Mouse (Mus musculus) heart, embryonic 10.5 days (tissue): ENCODE results near the gene Gm20890. TPM values are rescaled to one million over a fixed set of nuclear protein-coding genes. Genes with fewer than 3 reads are reported as not detected.
"Not testable (repeated sequence)": the region's sequence is repeated elsewhere in the genome, so short reads cannot be mapped to it uniquely, and the experiment has no call there.

Experiments
- DNase-seq: peaks from one replicate; pipeline ENCODE4 v3.0.0-alpha.2; 2017; ENCODE audit warnings: low spot score
- H3K27ac ChIP-seq: fragments of 300-500 bp; sonication (generic); 2 replicates; pipeline ENCODE4 v1.5.1; 2016; ENCODE audit warnings: mild to moderate bottlenecking
- H3K27me3 ChIP-seq: fragments of 300-500 bp; sonication (generic); 2 replicates; pipeline ENCODE4 v1.6.1; 2016; ENCODE audit warnings: mild to moderate bottlenecking; ENCODE audit not compliant: poor library complexity, insufficient read depth, severe bottlenecking
- H3K36me3 ChIP-seq: fragments of 300-500 bp; sonication (generic); 2 replicates; pipeline ENCODE4 v1.6.1; 2016; ENCODE audit warnings: mild to moderate bottlenecking, moderate library complexity
- H3K4me1 ChIP-seq: fragments of 300-500 bp; sonication (generic); 2 replicates; pipeline ENCODE4 v1.6.1; 2016; ENCODE audit warnings: mild to moderate bottlenecking
- H3K4me3 ChIP-seq: fragments of 300-500 bp; sonication (generic); 2 replicates; pipeline ENCODE4 v1.5.1; 2016; ENCODE audit warnings: mild to moderate bottlenecking, moderate library complexity
- H3K9me3 ChIP-seq: fragments of 300-500 bp; sonication (generic); 2 replicates; pipeline ENCODE4 v1.6.1; 2016; ENCODE audit warnings: mild to moderate bottlenecking, moderate library complexity
- WGBS: fragments of 180-500 bp; shearing (Covaris S2); methylation state at CpG from one replicate; pipeline ENCODE4 v1.1.7; 2016; 5-methylcytosine and 5-hydroxymethylcytosine counted together
- polyA plus RNA-seq: library from polyadenylated mRNA; unstranded; fragments of >200 nt; fragmentation: Nextera tagmentation; extraction: Ambion mirVana; gene quantifications from 2 replicates; pipeline ENCODE4 v1.2.1, GENCODE M21; 2016

The Gm20890 gene
- polyA plus RNA-seq = not detected in 2 replicates

DNA sequence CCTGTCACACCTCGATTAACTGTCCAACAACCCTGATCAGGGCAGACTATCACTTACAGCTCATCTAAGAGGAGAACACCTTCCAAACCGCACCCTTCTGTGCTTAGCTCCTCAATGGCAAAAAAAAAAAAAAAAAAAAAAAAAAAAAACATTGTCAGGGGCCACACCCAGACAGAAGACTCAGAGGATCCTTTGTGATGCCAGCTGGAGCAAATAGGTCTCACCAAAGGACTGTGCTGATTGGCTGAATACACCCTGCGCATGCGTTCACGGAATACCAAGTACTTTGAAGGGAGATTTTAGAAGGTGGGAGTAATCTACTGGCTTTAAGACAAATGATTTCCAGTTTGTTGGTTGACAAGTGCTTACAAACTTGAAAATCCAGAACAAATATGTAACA is at the start of gene Gm20890:
Gm20890 (minus strand) TSS at position 101 of the 400 bp plus-strand sequence.
- DNase-seq, H3K27ac ChIP-seq, H3K36me3 ChIP-seq, H3K4me3 ChIP-seq, H3K4me1 ChIP-seq, H3K9me3 ChIP-seq, H3K27me3 ChIP-seq: not testable (repeated sequence)
- WGBS = no CpG with 5 or more reads among the region's 5 CpGs
